Mouse (Mus musculus) fibroblast of lung, adult 2 months (primary cell): ENCODE data around the gene Tlcd1.
"Not testable (repeated sequence)": the region's sequence is repeated elsewhere in the genome, so short reads cannot be mapped to it uniquely, and the experiment has no call there.

Source experiments
- DNase-seq: peaks from one replicate; pipeline ENCODE4 v3.0.0-alpha.2; 2011; ENCODE audit warnings: low read depth

Gene Tlcd1

GRCm38 (mm10) chr11:78176402-78176862, at the start of gene Tlcd1, which contains the start of gene Nek8:
Gene Tlcd1, plus strand, starts transcription at chr11:78176711.
Gene Nek8, minus strand, starts transcription at chr11:78176675.
- peak; percentile 77 for DNase-seq

GRCm38 (mm10) chr11:78126739-78127138, 49.8 kb upstream of the Tlcd1 start:
- DNase-seq: no peak

DNA sequence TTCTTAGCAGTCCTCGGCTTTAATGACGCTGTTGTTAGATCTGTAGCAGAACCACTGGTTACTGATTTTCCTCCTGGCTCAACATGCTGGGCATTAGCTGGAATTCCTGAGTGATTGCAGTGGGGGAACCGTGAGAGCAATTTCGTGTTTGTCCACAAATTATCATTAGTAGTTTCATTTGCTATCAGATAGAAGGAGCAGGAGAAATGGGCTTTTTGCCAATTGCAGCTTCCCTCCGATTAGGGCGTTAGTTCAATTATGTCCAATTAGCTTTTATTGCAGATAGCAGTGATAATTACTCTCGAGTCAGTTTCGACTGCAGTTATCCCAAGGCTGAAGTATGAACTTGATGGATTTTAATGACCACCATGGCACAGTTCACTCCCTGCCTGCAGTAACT, 47.1 kb upstream of the Tlcd1 start:
- DNase-seq: no peak

GRCm38 (mm10) chr11:78133915-78134314, 42.6 kb upstream of the Tlcd1 start:
- no peak for DNase-seq

GRCm38 (mm10) chr11:78134344-78134743, 42.2 kb upstream of the Tlcd1 start:
- no peak for DNase-seq

DNA sequence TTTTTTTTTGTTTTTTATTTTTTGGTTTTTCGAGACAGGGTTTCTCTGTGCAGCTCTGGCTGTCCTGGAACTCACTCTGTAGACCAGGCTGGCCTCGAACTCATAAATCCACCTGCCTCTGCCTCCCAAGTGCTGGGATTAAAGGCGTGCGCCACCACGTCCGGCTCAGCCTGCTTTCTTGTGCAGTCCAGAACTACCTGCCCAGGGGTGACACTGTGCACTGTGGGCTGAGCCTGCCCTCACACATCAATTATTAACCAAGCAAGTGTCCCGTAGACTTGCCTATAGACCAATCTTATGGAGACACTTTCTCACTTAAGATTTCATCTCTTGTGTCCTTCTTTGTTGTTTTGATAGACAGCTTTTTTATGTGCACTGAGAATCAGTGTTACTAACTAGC, 41.2 kb upstream of the Tlcd1 start:
- DNase-seq: not testable (repeated sequence)

DNA sequence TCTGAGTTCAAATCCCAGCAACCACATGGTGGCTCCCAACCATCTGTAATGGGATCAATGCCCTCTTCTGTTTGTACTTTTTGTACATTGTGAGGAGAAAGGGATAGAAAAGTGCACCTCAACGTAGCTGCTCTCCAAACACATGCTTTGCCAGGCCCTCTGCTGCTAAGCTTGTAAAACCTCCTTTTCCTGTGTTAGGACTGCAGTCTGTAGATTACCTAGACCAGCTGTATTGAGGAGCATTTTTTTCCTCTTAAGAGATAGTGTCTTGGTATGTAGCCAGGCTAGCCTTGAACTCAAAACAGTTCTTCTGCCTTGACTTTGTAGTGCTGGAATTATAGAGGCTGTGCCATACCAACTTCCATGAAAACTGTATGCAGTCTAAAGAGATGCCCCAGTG, 40.4 kb upstream of the Tlcd1 start:
- DNase-seq: no peak

DNA sequence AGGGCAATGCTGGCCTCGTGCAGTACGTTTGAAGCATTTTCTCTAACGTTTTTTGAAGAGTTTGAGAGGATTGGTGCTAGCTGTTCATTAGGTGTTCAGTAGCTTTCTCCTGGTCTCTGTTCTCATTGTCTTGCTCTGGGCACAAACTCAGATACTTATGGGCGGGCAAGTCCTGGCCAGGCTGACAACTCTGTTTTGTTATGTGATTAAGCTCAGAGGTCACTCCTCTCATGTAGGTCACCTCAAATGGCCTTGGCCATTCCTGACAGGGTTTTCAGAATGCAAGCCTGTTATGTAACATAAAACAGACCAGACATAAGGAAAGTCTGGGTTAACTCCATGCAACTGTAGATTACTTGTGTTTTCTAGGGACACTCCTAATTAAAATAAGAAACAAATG, 38.9 kb upstream of the Tlcd1 start:
- DNase-seq: no peak

GRCm38 (mm10) chr11:78138023-78138422, 38.5 kb upstream of the Tlcd1 start:
- DNase-seq: no peak

DNA sequence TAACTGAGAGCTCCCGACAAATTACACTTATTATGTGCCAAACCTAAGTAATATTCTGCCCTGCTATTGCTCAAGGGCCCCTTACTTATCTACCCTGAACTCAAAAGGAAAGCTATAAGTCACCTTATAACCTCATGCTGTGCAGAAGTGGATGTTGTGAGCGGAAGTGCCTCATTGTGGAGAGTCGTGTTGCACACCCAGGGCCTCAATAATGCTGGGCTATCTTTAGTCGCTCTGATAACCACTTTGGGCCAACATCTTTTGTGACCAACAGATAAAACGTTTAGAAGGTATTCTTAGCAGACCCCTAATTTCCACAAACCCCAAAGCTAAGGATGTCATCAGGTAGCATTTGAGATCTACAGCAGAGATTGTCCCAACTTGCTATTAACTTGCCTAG, 35.8 kb upstream of the Tlcd1 start:
- DNase-seq: no peak

GRCm38 (mm10) chr11:78143520-78143919, 33.0 kb upstream of the Tlcd1 start:
- DNase-seq: no peak

DNA sequence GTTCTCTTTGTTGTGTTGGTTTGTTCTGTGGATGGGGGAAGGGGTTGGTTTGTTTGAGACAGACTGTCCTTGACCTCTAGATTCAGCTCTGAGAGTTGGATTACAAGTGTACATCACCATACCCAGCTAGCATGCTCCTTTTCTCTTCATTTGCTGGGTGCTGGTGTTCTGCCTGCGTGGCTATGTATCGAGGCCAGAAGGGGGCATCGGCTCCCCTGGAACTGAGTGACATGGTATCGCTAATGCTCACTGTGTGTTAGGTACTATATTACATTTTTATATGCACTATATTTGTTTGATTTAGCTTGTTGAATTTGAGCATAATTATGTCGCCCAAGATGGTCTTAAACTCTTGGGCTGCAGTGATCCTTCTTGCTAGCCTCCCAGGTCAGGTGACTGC, 30.3 kb upstream of the Tlcd1 start:
- no peak for DNase-seq

- peak; percentile 81 for DNase-seq
Observed at GRCm38 (mm10) chr11:78146707-78147543, 29.6 kb upstream of the Tlcd1 start.

DNA sequence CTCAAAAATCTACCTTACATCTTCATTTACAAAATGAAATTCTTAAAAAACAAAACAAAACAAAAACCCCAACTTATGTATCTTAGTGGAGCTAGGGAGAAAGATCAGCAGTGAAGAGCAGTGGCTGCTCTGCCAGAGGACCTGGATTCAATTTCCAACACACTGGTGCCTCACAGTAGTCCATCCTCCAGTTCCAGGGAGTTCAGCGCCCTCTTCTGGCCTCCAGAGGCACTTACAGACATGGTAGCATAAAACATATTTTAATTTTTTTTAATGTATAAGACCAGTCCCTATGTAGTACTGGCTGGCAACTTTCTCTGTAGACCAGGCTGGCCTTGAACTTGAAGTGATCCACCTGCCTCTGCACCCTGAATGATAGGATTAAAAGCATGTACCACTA, 25.4 kb upstream of the Tlcd1 start:
- DNase-seq: no peak

DNA sequence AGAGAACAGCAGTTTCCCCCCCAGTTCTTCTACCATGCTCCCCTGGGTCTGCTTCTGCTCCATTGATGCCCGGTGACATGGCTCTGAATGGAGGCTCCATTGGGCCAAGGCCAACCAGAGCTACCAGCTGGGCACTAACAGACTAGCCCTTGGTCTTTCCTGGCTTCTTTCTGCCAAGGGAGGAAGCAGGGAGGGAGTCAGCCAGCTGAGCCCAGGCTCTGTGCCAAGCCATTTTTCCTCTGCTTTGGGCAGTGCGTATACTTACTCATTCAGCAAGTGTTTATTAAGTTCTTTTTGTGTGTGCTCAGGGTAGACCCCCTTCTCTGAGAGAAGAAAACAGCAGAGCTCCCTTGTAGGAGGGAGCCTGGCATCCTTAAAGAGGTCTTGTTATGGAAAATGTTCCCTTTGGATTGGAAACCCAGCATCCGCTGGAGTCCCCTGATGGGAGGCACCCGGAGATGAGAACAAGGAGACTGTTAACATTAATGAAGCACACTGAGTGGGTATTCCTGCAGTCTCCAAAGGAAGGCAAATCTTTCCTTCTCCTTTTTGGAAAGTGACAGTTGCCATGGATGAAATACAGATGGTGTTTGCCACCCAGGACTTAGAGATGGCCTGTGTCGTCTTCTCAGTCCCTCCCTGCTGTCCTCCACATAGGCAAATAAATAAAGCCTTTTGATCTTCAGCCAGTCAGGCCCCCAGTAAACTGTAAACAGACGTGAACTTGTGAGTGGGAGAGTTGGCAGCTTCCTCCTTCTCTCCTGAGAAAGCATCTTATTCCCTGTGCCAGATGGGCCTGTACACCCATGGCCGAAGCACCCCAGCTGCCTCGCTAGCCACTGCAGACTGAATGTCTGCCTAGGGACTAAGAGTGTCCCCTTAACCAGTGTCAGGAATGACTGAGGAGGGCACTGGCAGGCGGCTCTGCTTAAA, 23.9 kb upstream of the Tlcd1 start:
- peak; percentile 84 for DNase-seq

- no peak for DNase-seq
Observed at GRCm38 (mm10) chr11:78153778-78154177, 22.7 kb upstream of the Tlcd1 start.

DNA sequence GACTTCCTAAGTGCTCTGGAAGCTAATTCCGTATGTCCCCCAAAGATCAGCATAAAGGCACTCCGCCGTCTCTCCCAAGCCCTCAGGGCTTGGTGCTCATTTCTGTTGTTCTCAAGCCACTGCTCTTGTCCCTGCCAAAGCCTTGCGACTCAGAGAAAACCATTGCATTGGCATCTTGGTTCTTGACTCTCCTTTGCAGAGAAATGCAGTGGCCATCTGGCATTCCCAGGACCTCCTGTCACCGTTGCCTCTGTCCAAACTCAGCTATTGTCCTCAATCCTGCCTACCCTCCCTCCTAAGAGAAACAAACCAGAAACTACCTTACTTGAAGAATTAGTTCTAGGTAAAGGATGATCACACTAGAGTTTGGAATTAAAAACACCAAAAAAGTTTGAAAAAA, 20.8 kb upstream of the Tlcd1 start:
- DNase-seq: no peak

- DNase-seq: no peak
Observed at GRCm38 (mm10) chr11:78156156-78156699, 20.3 kb upstream of the Tlcd1 start.

- peak; percentile 86 for DNase-seq
Observed at GRCm38 (mm10) chr11:78159096-78159495, 17.4 kb upstream of the Tlcd1 start.

- no peak for DNase-seq
Observed at GRCm38 (mm10) chr11:78159557-78159956, 17.0 kb upstream of the Tlcd1 start.

GRCm38 (mm10) chr11:78160171-78160570, 16.3 kb upstream of the Tlcd1 start:
- DNase-seq: no peak

GRCm38 (mm10) chr11:78160675-78161074, 15.8 kb upstream of the Tlcd1 start:
- DNase-seq: no peak

- no peak for DNase-seq
Observed at GRCm38 (mm10) chr11:78161169-78161568, 15.3 kb upstream of the Tlcd1 start.
